16 mouse cellular contexts compared by ENCODE assay signal in genomic region chr11:34290708-34291107, GRCm38 (mm10). TPM values are rescaled to one million over a fixed set of nuclear protein-coding genes. Genes with fewer than 3 reads are reported as not detected.
"Had no signal": no experiment of that assay in that cellular context is flagged by ENCODE, and none has a peak within 500 bp of the region (broad histone marks: within the 10 kb centered on the region; RNA-seq: fewer than 3 reads in every experiment).

No protein-coding gene starts in this region.

- H3K9ac ChIP-seq: limb, embryonic 12.5 days; liver, embryonic 13.5 days; neural tube, embryonic 15.5 days had no signal

- H3K9me3 ChIP-seq: limb, embryonic 12.5 days; liver, embryonic 13.5 days; neural tube, embryonic 15.5 days had no signal

- H3K36me3 ChIP-seq: limb, embryonic 12.5 days; liver, embryonic 13.5 days; neural tube, embryonic 15.5 days had no signal

- H3K4me3 ChIP-seq: limb, embryonic 12.5 days; liver, embryonic 13.5 days; neural tube, embryonic 15.5 days had no signal

- H3K27me3 ChIP-seq: limb, embryonic 12.5 days; liver, embryonic 13.5 days had no signal

- H3K27ac ChIP-seq: kidney, postnatal 0 days; limb, embryonic 12.5 days; liver, embryonic 13.5 days; neural tube, embryonic 15.5 days had no signal

- H3K4me1 ChIP-seq: limb, embryonic 12.5 days; liver, embryonic 13.5 days had no signal

- DNase-seq: kidney, adult 11 months; kidney, adult 9 months; kidney, postnatal 36 days; layer of hippocampus, adult 9-11 months; layer of hippocampus, postnatal 36 days; liver; liver, embryonic 13.5 days; lung, adult 18-20 months; right cerebral cortex, adult 18-20 months; thymus, adult 18-20 months; thymus, postnatal 14 days had no signal

- H3K4me2 ChIP-seq: limb, embryonic 12.5 days; liver, embryonic 13.5 days; neural tube, embryonic 15.5 days had no signal

RNA-seq across cellular contexts. Expression of gene Fam196b, which starts 23.9 kb away (rescaled TPM):
- total RNA-seq: megakaryocyte-erythroid progenitor cell, adult 5-6 weeks had no signal
- polyA plus RNA-seq: lung, embryonic 16.5 days had no signal
